Comparison of ENCODE assay signal across 18 mouse cellular contexts in the genomic region with DNA sequence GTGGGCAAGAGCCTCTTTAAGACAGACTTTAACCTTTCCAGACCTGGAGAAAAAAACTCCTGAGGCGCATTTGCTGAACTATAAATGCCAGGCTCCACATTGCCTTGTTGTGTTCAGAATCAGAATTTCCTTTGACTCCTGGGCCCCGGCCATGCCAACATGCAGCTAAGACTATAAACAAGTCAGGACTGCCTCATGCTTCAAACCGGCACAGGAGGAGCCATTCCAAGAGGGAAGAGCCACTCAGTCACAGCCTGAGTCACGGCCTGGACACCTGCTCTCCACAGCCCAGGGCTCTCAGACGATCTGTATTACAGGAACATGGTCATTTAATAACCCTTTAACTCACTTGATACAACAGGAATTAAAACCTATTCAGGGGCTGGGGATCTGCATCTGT.
"Had no signal": no experiment of that assay in that cellular context is flagged by ENCODE, and none has a peak within 500 bp of the region (broad histone marks: within the 10 kb centered on the region; RNA-seq: fewer than 3 reads in every experiment).

No protein-coding gene starts in this region.

- H3K9me3 ChIP-seq: intestine, embryonic 15.5 days; limb, embryonic 10.5 days; liver, embryonic 15.5 days; lung, embryonic 15.5 days; midbrain, embryonic 10.5 days had no signal

- H3K9ac ChIP-seq: intestine, embryonic 15.5 days; limb, embryonic 13.5 days; liver, embryonic 12.5 days; liver, embryonic 15.5 days; lung, embryonic 15.5 days; neural tube, embryonic 13.5 days had no signal

- ATAC-seq: intestine, embryonic 15.5 days; liver, embryonic 12.5 days had no signal

- H3K27ac ChIP-seq: intestine, embryonic 15.5 days; limb, embryonic 10.5 days; limb, embryonic 13.5 days; liver, embryonic 12.5 days; liver, embryonic 15.5 days; lung, embryonic 15.5 days; midbrain, embryonic 10.5 days; neural tube, embryonic 13.5 days had no signal

- H3K4me2 ChIP-seq: intestine, embryonic 15.5 days; limb, embryonic 13.5 days; liver, embryonic 12.5 days; liver, embryonic 15.5 days; lung, embryonic 15.5 days; neural tube, embryonic 13.5 days had no signal

- H3K4me3 ChIP-seq: intestine, embryonic 15.5 days; limb, embryonic 10.5 days; limb, embryonic 13.5 days; liver, embryonic 12.5 days; liver, embryonic 15.5 days; lung, embryonic 15.5 days; megakaryocyte, embryonic 14.5 days; midbrain, embryonic 10.5 days; neural tube, embryonic 13.5 days had no signal

- DNase-seq: kidney, adult 11 months; kidney, postnatal 4 days; liver; lung, adult 18-20 months; lung, postnatal 10 days; lung, postnatal 36 days; midbrain, embryonic 14.5 days; thymus, adult 18-20 months; thymus, postnatal 36 days had no signal

- H3K27me3 ChIP-seq: intestine, embryonic 15.5 days; limb, embryonic 13.5 days; liver, embryonic 12.5 days; liver, embryonic 15.5 days; lung, embryonic 15.5 days; megakaryocyte, embryonic 14.5 days had no signal

- H3K4me1 ChIP-seq: lung, embryonic 15.5 days had no signal

- H3K36me3 ChIP-seq: intestine, embryonic 15.5 days; limb, embryonic 10.5 days; limb, embryonic 13.5 days; liver, embryonic 12.5 days; liver, embryonic 15.5 days; lung, embryonic 15.5 days; midbrain, embryonic 10.5 days; neural tube, embryonic 13.5 days had no signal
